Mouse (Mus musculus): ENCODE measurements around the gene Tssk4. TPM values are rescaled to one million over a fixed set of nuclear protein-coding genes. Genes with fewer than 3 reads are reported as not detected.

The Tssk4 gene
- 0.61 and 1.2 TPM in 2 replicates for polyA plus RNA-seq (2015; fragmentation: Nextera tagmentation; extraction: Ambion mirVana)

GRCm38 (mm10) chr14:55649884-55650283 is at the start of gene Tssk4:
Gene Tssk4 (plus strand): TSS chr14:55650184.
- ATAC-seq (ENCODE audit: insufficient number of reproducible peaks, low FRiP score, low TSS enrichment, low read depth): no peak
- no peak within 1 kb of the TSS for H3K27ac ChIP-seq (replicated peaks)
- 94% methylated on average over 2 of the region's 2 CpGs for WGBS
- H3K36me3 ChIP-seq: peaks cover 7% of the 10 kb centered on the region; the same call in 1 of the 2 replicates
- no peak within 1 kb of the TSS for H3K4me2 ChIP-seq (replicated peaks)
- no peaks in the 10 kb centered on the region for H3K9me3 ChIP-seq (replicated peaks)
- H3K9ac ChIP-seq: no peak within 1 kb of the TSS
- peaks cover 9% of the 10 kb centered on the region for H3K4me1 ChIP-seq
- H3K27me3 ChIP-seq: no peaks in the 10 kb centered on the region
- H3K4me3 ChIP-seq (replicated peaks): no peak within 1 kb of the TSS

DNA sequence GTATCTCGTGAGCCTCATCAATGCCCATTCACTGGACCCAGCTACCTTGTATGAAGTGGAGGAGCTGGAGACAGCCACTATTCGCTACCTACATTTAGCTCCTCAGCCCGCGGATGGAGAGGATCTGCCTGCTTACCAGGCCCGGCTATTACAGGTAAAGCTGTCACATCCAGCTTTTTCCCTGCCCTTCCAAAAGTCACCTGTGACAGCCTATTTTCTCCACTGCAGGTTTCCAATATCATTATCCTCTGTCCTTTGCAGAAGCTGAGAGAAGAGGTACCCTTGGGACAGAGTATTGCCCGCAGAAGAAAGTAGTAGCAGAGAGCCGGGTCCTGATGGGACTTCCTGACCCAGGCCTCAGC is 46.7 kb upstream of the Tssk4 start, which contains the start of gene Irf9:
Gene Irf9, plus strand, starts transcription at position 301 of the 362 bp plus-strand sequence.
- peaks cover 75% of the 10 kb centered on the region for H3K36me3 ChIP-seq
- H3K9me3 ChIP-seq (replicated peaks): no peaks in the 10 kb centered on the region
- 80% methylated on average over 7 of the region's 7 CpGs for WGBS

DNA sequence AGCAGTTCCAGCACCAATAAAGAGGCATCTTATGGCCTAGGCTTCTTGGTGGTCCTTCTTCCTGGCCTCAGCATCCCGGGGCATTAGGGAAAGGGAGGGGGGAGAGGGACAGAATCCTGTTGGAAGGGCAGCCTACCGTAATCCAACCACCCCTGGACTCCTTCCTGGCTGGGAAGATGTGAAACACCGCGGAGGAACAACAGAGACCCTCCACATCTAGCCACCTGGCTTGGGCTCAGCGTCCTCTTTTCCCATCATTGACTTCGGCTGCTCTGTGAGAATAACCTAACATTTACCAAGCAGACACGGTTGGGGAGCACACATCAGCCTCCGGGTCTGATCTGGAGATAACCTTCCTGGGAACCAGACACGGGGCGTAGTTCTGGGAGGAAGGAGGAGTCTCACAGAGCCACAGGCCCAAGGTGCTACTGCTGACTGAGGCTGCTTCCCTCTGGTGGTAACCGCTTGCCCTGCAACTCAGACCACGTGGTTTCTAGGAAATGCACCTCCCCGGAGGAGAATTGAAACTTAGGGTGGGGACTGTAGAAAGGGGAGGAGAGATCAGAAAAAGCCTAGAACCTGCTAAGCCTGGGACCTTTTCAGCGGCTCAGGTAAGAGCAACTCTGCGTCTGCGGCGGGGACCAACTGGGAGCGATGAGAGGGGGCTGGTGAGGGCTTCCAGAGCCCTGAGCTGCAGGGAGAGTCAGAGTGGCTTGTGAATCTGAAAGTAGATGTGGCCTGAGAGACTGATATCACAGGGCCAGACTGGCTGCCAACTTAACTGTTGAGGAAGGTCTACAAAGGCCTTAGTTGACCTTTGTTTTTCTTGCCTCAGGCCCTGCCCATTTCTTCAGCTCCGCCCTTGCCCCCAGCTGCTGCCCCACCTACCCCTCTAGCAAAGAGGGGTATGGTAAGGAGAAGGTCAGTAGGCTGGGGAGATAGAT is 46.1 kb upstream of the Tssk4 start:
- peak overlapping the region; percentile 45 for H3K4me2 ChIP-seq (replicated peaks)
- H3K36me3 ChIP-seq: peaks cover 75% of the 10 kb centered on the region
- peaks cover 19% of the 10 kb centered on the region for H3K4me1 ChIP-seq
- 14% methylated on average over 19 of the region's 19 CpGs for WGBS
- ATAC-seq (ENCODE audit: insufficient number of reproducible peaks, low FRiP score, low TSS enrichment, low read depth): peak; percentile 86
- no peaks in the 10 kb centered on the region for H3K9me3 ChIP-seq (replicated peaks)
- peak overlapping the region; percentile 2; the same call in 1 of the 2 replicates for H3K9ac ChIP-seq
- no peaks in the 10 kb centered on the region for H3K27me3 ChIP-seq
- peak overlapping the region; percentile 39 for H3K4me3 ChIP-seq (replicated peaks)
- H3K27ac ChIP-seq (replicated peaks): peak overlapping the region; percentile 63

More for the DNA sequence above, 46.7 kb upstream of the Tssk4 start, which contains the start of gene Irf9:
- Histone ChIP-seq H3K27ac (replicated peaks) (peak within 1 kb of the TSS; percentile 63), H3K4me1 (peaks cover 19% of the 10 kb centered on the region), H3K4me3 (replicated peaks) (peak within 1 kb of the TSS; percentile 39), H3K4me2 (replicated peaks) (peak within 1 kb of the TSS; percentile 45), H3K9ac (peak within 1 kb of the TSS; percentile 2; the same call in 1 of the 2 replicates), H3K27me3 (no peaks in the 10 kb centered on the region)
- ATAC-seq (ENCODE audit: insufficient number of reproducible peaks, low FRiP score, low TSS enrichment, low read depth): no peak

DNA sequence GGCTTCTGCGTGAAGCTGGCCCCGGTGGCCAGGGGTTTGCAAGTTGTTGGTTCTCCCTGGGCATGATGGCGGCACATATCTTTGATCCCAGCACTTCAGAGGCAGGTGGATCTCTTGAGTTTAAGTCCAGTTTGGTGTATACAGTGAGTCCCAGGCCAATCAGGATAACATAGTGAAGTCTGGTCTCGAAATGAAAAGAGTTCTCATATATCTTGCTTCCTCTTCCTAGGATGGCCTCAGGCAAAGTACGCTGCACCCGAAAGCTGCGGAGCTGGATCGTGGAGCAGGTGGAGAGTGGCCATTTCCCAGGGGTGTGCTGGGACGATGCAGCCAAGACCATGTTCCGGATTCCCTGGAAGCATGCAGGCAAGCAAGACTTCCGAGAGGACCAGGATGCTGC is 45.2 kb upstream of the Tssk4 start:
- Histone ChIP-seq H3K4me3 (replicated peaks) (peak overlapping the region; percentile 39; the same call in 1 of the 2 replicates), H3K27ac (replicated peaks) (no peak overlapping the region), H3K27me3 (no peaks in the 10 kb centered on the region), H3K9ac (no peak overlapping the region), H3K4me1 (peaks cover 19% of the 10 kb centered on the region), H3K36me3 (peaks cover 72% of the 10 kb centered on the region), H3K4me2 (replicated peaks) (0 out of 2 replicates have a peak overlapping the region, but pooled peaks have one; percentile 8), H3K9me3 (replicated peaks) (no peaks in the 10 kb centered on the region)
- 80% methylated on average over 11 of the region's 11 CpGs for WGBS
- ATAC-seq (ENCODE audit: insufficient number of reproducible peaks, low FRiP score, low TSS enrichment, low read depth): no peak

- 89% methylated on average over 16 of the region's 16 CpGs for WGBS
Measured at GRCm38 (mm10) chr14:55605743-55606459, 44.1 kb upstream of the Tssk4 start.

DNA sequence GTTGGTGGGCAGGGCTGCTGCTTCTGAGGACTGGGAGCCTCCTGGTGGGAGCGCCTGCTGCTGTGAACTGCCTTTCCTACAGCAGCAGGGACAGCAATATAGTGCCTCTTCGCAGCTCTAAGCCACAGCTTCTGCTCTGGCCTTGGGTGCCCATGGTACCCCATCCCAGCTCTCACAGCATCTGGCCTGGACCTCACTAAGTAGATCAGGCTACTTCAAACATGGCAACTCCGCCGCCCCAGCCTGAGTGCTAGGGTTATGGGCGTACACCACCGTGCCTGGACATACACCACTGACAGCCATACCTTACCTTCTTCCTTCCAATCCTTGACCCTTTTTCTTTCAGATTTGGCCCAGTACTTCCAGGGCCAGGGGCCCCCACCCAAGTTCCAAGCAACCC is 41.6 kb upstream of the Tssk4 start:
- Histone ChIP-seq H3K9ac (no peak overlapping the region), H3K4me1 (peaks cover 17% of the 10 kb centered on the region), H3K27ac (replicated peaks) (no peak overlapping the region)

More at GRCm38 (mm10) chr14:55605743-55606459, 44.1 kb upstream of the Tssk4 start:
- H3K27me3 ChIP-seq: no peaks in the 10 kb centered on the region
- peaks cover 66% of the 10 kb centered on the region for H3K36me3 ChIP-seq
- no peak overlapping the region for H3K4me3 ChIP-seq (replicated peaks)
- no peaks in the 10 kb centered on the region for H3K9me3 ChIP-seq (replicated peaks)
- H3K9ac ChIP-seq: no peak overlapping the region
- ATAC-seq (ENCODE audit: insufficient number of reproducible peaks, low FRiP score, low TSS enrichment, low read depth): no peak
- no peak overlapping the region for H3K4me2 ChIP-seq (replicated peaks)
- peaks cover 19% of the 10 kb centered on the region for H3K4me1 ChIP-seq
- no peak overlapping the region for H3K27ac ChIP-seq (replicated peaks)

DNA sequence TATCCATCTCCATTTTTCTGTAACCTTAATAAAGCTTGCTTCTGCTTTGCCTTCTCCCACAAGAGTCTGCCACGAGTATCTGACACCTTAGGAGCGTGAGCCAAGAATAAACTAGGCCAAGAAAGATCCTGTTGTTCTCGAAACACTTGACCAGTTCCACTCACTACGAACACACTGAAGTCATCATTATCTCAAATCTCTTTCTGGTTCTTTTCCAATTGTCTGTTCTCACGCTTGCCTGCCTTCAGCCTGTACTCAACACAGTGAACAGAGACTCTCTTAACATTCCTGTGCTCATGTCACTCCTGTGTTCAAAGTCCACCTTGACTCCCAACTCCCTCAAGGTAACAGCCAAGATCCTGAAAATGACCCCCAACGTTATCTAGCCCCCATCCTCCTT is 36.6 kb upstream of the Tssk4 start:
- no peak overlapping the region for H3K4me2 ChIP-seq (replicated peaks)
- 62% methylated on average over 6 of the region's 6 CpGs for WGBS

More for the DNA sequence above, 41.6 kb upstream of the Tssk4 start:
- no peak overlapping the region for H3K4me2 ChIP-seq (replicated peaks)
- ATAC-seq (ENCODE audit: insufficient number of reproducible peaks, low FRiP score, low TSS enrichment, low read depth): no peak
- H3K4me3 ChIP-seq (replicated peaks): no peak overlapping the region
- no peaks in the 10 kb centered on the region for H3K27me3 ChIP-seq
- peaks cover 45% of the 10 kb centered on the region for H3K36me3 ChIP-seq
- 91% methylated on average over 6 of the region's 6 CpGs for WGBS
- H3K9me3 ChIP-seq (replicated peaks): no peaks in the 10 kb centered on the region

GRCm38 (mm10) chr14:55614565-55615178 is 35.3 kb upstream of the Tssk4 start:
- no peaks in the 10 kb centered on the region for H3K4me1 ChIP-seq
- no peak overlapping the region for H3K9ac ChIP-seq
- no peak overlapping the region for H3K4me3 ChIP-seq (replicated peaks)
- H3K27ac ChIP-seq (replicated peaks): no peak overlapping the region
- no peak overlapping the region for H3K4me2 ChIP-seq (replicated peaks)
- ATAC-seq (ENCODE audit: insufficient number of reproducible peaks, low FRiP score, low TSS enrichment, low read depth): no peak
- no peaks in the 10 kb centered on the region for H3K27me3 ChIP-seq
- WGBS: 75% methylated on average over 7 of the region's 7 CpGs
- peaks cover 5% of the 10 kb centered on the region; the same call in 1 of the 2 replicates for H3K36me3 ChIP-seq
- H3K9me3 ChIP-seq (replicated peaks): no peaks in the 10 kb centered on the region

More for the DNA sequence above, 36.6 kb upstream of the Tssk4 start:
- Histone ChIP-seq H3K4me1 (no peaks in the 10 kb centered on the region), H3K27me3 (no peaks in the 10 kb centered on the region), H3K4me3 (replicated peaks) (no peak overlapping the region), H3K9me3 (replicated peaks) (no peaks in the 10 kb centered on the region), H3K36me3 (peaks cover 17% of the 10 kb centered on the region), H3K9ac (no peak overlapping the region), H3K27ac (replicated peaks) (no peak overlapping the region)
- ATAC-seq (ENCODE audit: insufficient number of reproducible peaks, low FRiP score, low TSS enrichment, low read depth): no peak

DNA sequence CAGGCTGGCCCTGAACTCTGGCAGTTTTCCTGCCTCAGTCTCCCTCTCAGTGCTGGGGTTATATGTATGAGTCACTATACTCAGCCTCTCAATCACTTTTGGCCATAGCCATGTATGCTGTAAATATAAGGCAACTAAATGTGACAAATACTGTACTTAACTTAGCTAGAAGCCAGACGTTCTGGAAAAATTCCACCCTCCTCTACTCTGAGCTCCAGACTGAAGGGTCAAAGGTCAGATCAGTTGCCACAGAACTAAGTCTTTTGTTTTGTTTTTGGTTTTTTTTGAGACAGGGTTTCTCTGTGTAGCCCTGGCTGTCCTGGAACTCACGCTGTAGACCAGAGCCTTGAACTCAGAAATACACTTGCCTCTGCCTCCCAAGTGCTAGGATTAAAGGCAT is 34.1 kb upstream of the Tssk4 start:
- WGBS: 30% methylated on average over 2 of the region's 2 CpGs
- no peaks in the 10 kb centered on the region for H3K9me3 ChIP-seq (replicated peaks)
- H3K27ac ChIP-seq (replicated peaks): no peak overlapping the region
- no peak overlapping the region for H3K9ac ChIP-seq
- no peaks in the 10 kb centered on the region for H3K27me3 ChIP-seq
- H3K4me3 ChIP-seq (replicated peaks): no peak overlapping the region
- no peak for ATAC-seq (ENCODE audit: insufficient number of reproducible peaks, low FRiP score, low TSS enrichment, low read depth)
- H3K4me2 ChIP-seq (replicated peaks): no peak overlapping the region
- H3K4me1 ChIP-seq: no peaks in the 10 kb centered on the region
- no peaks in the 10 kb centered on the region for H3K36me3 ChIP-seq

DNA sequence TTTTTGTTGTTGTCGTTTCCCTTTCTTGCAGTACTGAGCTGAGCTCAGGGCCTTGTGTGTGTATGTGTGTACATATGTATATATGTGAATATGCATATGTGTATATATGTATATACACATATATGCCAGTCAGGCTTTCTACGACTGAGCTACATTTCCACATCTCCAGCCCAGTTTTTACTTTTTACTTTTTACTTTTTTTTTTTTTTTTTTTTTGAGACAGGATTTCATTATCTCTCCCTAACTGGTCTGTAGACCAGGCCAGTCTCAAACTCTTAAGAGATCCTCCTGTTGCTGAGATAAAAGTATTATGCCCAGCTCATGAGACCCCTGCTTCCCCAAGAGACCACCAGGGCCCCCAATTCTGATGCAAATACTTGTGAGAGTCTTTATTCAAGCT is 33.1 kb upstream of the Tssk4 start:
- Histone ChIP-seq H3K9me3 (replicated peaks) (no peaks in the 10 kb centered on the region), H3K4me3 (replicated peaks) (no peak overlapping the region), H3K27ac (replicated peaks) (no peak overlapping the region), H3K4me1 (no peaks in the 10 kb centered on the region), H3K4me2 (replicated peaks) (no peak overlapping the region), H3K36me3 (no peaks in the 10 kb centered on the region), H3K9ac (no peak overlapping the region), H3K27me3 (no peaks in the 10 kb centered on the region)
- 83% methylated on average over 2 of the region's 2 CpGs for WGBS
- no peak for ATAC-seq (ENCODE audit: insufficient number of reproducible peaks, low FRiP score, low TSS enrichment, low read depth)

DNA sequence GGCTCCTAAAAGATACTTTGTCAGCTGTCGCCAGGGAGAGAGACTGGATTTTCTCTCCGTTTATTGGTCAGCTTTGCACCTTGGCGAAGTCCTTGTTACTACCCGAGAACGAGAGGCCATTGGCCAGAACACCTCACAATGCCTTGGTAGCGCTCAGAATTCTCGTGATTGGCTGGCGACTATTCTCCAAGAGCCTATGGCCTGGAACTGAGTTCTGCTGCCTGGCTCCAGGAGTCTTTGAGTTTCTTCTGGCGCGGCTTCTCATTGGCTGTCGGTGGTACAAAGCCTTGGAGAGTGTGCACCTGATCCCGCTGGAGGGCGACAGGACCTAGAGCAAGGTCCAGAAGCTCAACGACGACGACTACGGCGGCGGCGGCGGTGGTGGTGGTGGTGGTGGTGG is 32.2 kb upstream of the Tssk4 start, which contains the start of gene Rec8:
Gene Rec8, plus strand, starts transcription at position 216 of the 400 bp plus-strand sequence.
- peak; percentile 70; the same call in 1 of the 2 replicates for ATAC-seq (ENCODE audit: insufficient number of reproducible peaks, low FRiP score, low TSS enrichment, low read depth)
- Histone ChIP-seq H3K9ac (no peak within 1 kb of the TSS), H3K36me3 (no peaks in the 10 kb centered on the region), H3K4me1 (no peaks in the 10 kb centered on the region), H3K4me2 (replicated peaks) (peak within 1 kb of the TSS; percentile 22), H3K27me3 (no peaks in the 10 kb centered on the region), H3K4me3 (replicated peaks) (no peak within 1 kb of the TSS), H3K9me3 (replicated peaks) (no peaks in the 10 kb centered on the region), H3K27ac (replicated peaks) (no peak within 1 kb of the TSS)
- 25% methylated on average over 21 of the region's 21 CpGs for WGBS

Measured in embryonic facial prominence, embryonic 15.5 days (tissue).